ENCODE assay signal across 8 mouse cellular contexts in genomic region chr14:78848941-78849911, GRCm38 (mm10). TPM values are rescaled to one million over a fixed set of nuclear protein-coding genes. Genes with fewer than 3 reads are reported as not detected.
DNase-seq lines count a peak whose midpoint lies in the region; ATAC-seq and TF ChIP-seq lines count a peak whose summit lies in the region.

Gene Vwa8 (plus strand): TSS chr14:78849052.

- no peaks in the 10 kb centered on the region for H3K27me3 ChIP-seq in forebrain, embryonic 16.5 days (replicated peaks; ENCODE audit: control insufficient read depth, insufficient read depth, low read length)
- no peaks in the 10 kb centered on the region for H3K27me3 ChIP-seq in neural tube, embryonic 14.5 days (ENCODE audit: control insufficient read depth, insufficient read depth, low read length)
- H3K27me3 ChIP-seq in testis, adult 2 months (ENCODE audit: control insufficient read depth, insufficient read depth, low read length) = no peaks in the 10 kb centered on the region

- peak within 1 kb of the TSS; percentile 77 for H3K4me2 ChIP-seq in forebrain, embryonic 16.5 days (ENCODE audit: low read length)
- H3K4me2 ChIP-seq in neural tube, embryonic 14.5 days (ENCODE audit: low read depth, low read length) = peak within 1 kb of the TSS; percentile 76

- H3K9me3 ChIP-seq in ES-E14 (ENCODE audit: control insufficient read depth, insufficient read depth, low read depth, low read length) = no peaks in the 10 kb centered on the region
- H3K9me3 ChIP-seq in forebrain, embryonic 16.5 days (ENCODE audit: control insufficient read depth, low read length) = no peaks in the 10 kb centered on the region
- no peaks in the 10 kb centered on the region for H3K9me3 ChIP-seq in neural tube, embryonic 14.5 days (ENCODE audit: control insufficient read depth, low read length)

- TF ChIP-seq CTCF in testis, adult 2 months (IDR thresholded peaks at IDR 0.05; ENCODE audit: control insufficient read depth, insufficient read depth, insufficient replicate concordance, low read depth, low read length) = no peak

- peak within 1 kb of the TSS; percentile 90 to 96 for H3K4me3 ChIP-seq in ES-E14 (ENCODE audit: insufficient read depth in 1 of 2, low read depth in 1 of 2, low read length in 2 of 2, poor library complexity in 1 of 2, severe bottlenecking in 1 of 2)
- H3K4me3 ChIP-seq in forebrain, embryonic 16.5 days (replicated peaks; ENCODE audit: low read length) = peak within 1 kb of the TSS; percentile 85
- H3K4me3 ChIP-seq in neural tube, embryonic 14.5 days (ENCODE audit: low read depth, low read length) = peak within 1 kb of the TSS; percentile 92
- H3K4me3 ChIP-seq in testis, adult 2 months (ENCODE audit: control insufficient read depth, low read depth, low read length) = peak within 1 kb of the TSS; percentile 98

- intact Hi-C loops in heart, postnatal 25 days (cut with DNase I) = loop anchor here (1.0 to 5.0 kb wide), 3 partner anchors 48 to 258 kb away; no protein-coding TSS in a partner anchor

- ATAC-seq in forebrain, embryonic 16.5 days = peak; percentile 92
- ATAC-seq in neural tube, embryonic 14.5 days (ENCODE audit: low read depth) = peak; percentile 95

- WGBS in forebrain, embryonic 16.5 days = 3% methylated on average over 52 of the region's 61 CpGs
- WGBS in neural tube, embryonic 14.5 days = 2% methylated on average over 61 of the region's 61 CpGs

- in situ Hi-C loops in ES-E14 (cut with MboI; ENCODE audit: low sequenced_read_pairs in 2 of 2, unreplicated experiment in 2 of 2) = loop anchor here in 1 of 2 experiments (25.0 kb wide), 1 partner anchor 187 kb away; no protein-coding TSS in a partner anchor

- H3K9ac ChIP-seq in ES-E14 (ENCODE audit: insufficient read depth, low read depth, low read length, poor library complexity, severe bottlenecking) = peak within 1 kb of the TSS; percentile 90
- H3K9ac ChIP-seq in forebrain, embryonic 16.5 days (replicated peaks; ENCODE audit: low read depth, low read length) = peak within 1 kb of the TSS; percentile 97
- peak within 1 kb of the TSS; percentile 93 for H3K9ac ChIP-seq in neural tube, embryonic 14.5 days (replicated peaks; ENCODE audit: low read depth, low read length)

- peaks cover 2 to 12% of the 10 kb centered on the region in 2 experiments; a peak in 3 of 4 replicates for H3K4me1 ChIP-seq in ES-E14 (ENCODE audit: control insufficient read depth in 2 of 2, insufficient read depth in 2 of 2, low read length in 2 of 2, poor library complexity in 1 of 2)
- H3K4me1 ChIP-seq in forebrain, embryonic 16.5 days (replicated peaks; ENCODE audit: control insufficient read depth, insufficient read depth, low read length) = peaks cover 13% of the 10 kb centered on the region
- peaks cover 10% of the 10 kb centered on the region; the same call in 1 of the 2 replicates for H3K4me1 ChIP-seq in neural tube, embryonic 14.5 days (ENCODE audit: control insufficient read depth, insufficient read depth, low read length)
- H3K4me1 ChIP-seq in testis, adult 2 months (ENCODE audit: control insufficient read depth, insufficient read depth, low read length) = peaks cover 4% of the 10 kb centered on the region

- peak within 1 kb of the TSS; percentile 75 for H3K27ac ChIP-seq in ES-E14 (ENCODE audit: insufficient read depth, low read depth, low read length, poor library complexity, severe bottlenecking)
- peak within 1 kb of the TSS; percentile 71 for H3K27ac ChIP-seq in forebrain, embryonic 16.5 days (ENCODE audit: low read length)
- H3K27ac ChIP-seq in neural tube, embryonic 14.5 days (ENCODE audit: low read depth, low read length) = peak within 1 kb of the TSS; percentile 80
- H3K27ac ChIP-seq in testis, adult 2 months (ENCODE audit: control insufficient read depth, insufficient read depth, low read depth, low read length) = peak within 1 kb of the TSS; percentile 79

- no peaks in the 10 kb centered on the region for H3K36me3 ChIP-seq in ES-E14 (ENCODE audit: control insufficient read depth, insufficient read depth, low read length, poor library complexity, severe bottlenecking)
- no peaks in the 10 kb centered on the region for H3K36me3 ChIP-seq in forebrain, embryonic 16.5 days (ENCODE audit: control insufficient read depth, insufficient read depth)
- no peaks in the 10 kb centered on the region for H3K36me3 ChIP-seq in neural tube, embryonic 14.5 days (ENCODE audit: control insufficient read depth, insufficient read depth, low read length)
- H3K36me3 ChIP-seq in testis, adult 2 months (ENCODE audit: control insufficient read depth, insufficient read depth, low read length) = no peaks in the 10 kb centered on the region

- peak; percentile 57 for DNase-seq in ES-E14 (ENCODE audit: low read depth, low spot score)
- peak; percentile 83 for DNase-seq in cerebellum, adult 11-12 months
- peak; percentile 76 for DNase-seq in heart, postnatal 25 days (ENCODE audit: low spot score)
- DNase-seq in layer of hippocampus, adult 11-12 months (ENCODE audit: low spot score) = peak; percentile 71
- DNase-seq in lung, adult 18-20 months = peak; percentile 86 to 91

- peak; percentile 46; the same call in 1 of the 2 replicates for TF ChIP-seq POLR2A in testis, adult 2 months (IDR thresholded peaks at IDR 0.05; ENCODE audit: control insufficient read depth, low read depth, low read length)

TF ChIP-seq in ES-E14, 5 proteins besides CTCF, POLR2A, EP300 and RAD21:
- peak; percentile 81 for TF ChIP-seq HCFC1 (IDR thresholded peaks at IDR 0.05; ENCODE audit: borderline replicate concordance, insufficient read depth, low read length)
- TF ChIP-seq ZNF384 (IDR thresholded peaks at IDR 0.05; ENCODE audit: low read depth, low read length) = no peak
- TF ChIP-seq CHD2 (IDR thresholded peaks at IDR 0.05; ENCODE audit: low read depth, low read length) = no peak
- no peak for TF ChIP-seq ZC3H11A (IDR thresholded peaks at IDR 0.05; ENCODE audit: borderline replicate concordance, low read depth, low read length)

RNA-seq across cellular contexts. Expression of gene Vwa8, which starts in this region (rescaled TPM):
- total RNA-seq in ES-E14 (2012; rRNA removed) = 9.8 and 24.7 TPM in 2 replicates
- polyA plus RNA-seq in forebrain, embryonic 16.5 days (2015; fragmentation: Nextera tagmentation; extraction: Ambion mirVana) = 5.4 and 6.3 TPM in 2 replicates
- 100 to 1,000 TPM; 140 to 147 TPM for total RNA-seq in heart, postnatal 25 days (2021)
- 8.7 and 10.9 TPM in 2 replicates for polyA plus RNA-seq in neural tube, embryonic 14.5 days (2014; fragmentation: Nextera tagmentation; extraction: Ambion mirVana)
- polyA plus RNA-seq in testis, adult 2 months (2012; rRNA removed) = 15.6 and 15.9 TPM in 2 replicates

Comparison
In these comparisons a context has a peak if more than half of its experiments do, and no peak if none do; other contexts are left out.
1. Peak in every context shown above with its lines: DNase-seq, ATAC-seq, H3K4me3 ChIP-seq and H3K27ac ChIP-seq.